Mouse (Mus musculus): Measurements from ENCODE around the gene Tube1.
"Not testable (repeated sequence)": the region's sequence is repeated elsewhere in the genome, so short reads cannot be mapped to it uniquely, and the experiment has no call there.

- not testable (repeated sequence) for TF ChIP-seq POLR2A (IDR thresholded peaks at IDR 0.05; ENCODE audit: insufficient read length, low read depth); MAX (IDR thresholded peaks at IDR 0.05; ENCODE audit: low read depth); TCF12 (IDR thresholded peaks at IDR 0.05; ENCODE audit: insufficient read depth, poor library complexity, severe bottlenecking); TCF3 (IDR thresholded peaks at IDR 0.05; ENCODE audit: insufficient read length, low read depth); POLR2AphosphoS2 (IDR thresholded peaks at IDR 0.05; ENCODE audit: insufficient read length, low read depth); USF1 (IDR thresholded peaks at IDR 0.05; ENCODE audit: low read depth)
Observed at GRCm38 (mm10) chr10:39198216-39198615, 64.4 kb downstream of the Tube1 start.

All from myocyte (in vitro differentiated cells).